Mouse (Mus musculus) testis, adult 2 months (tissue): ENCODE results near the gene Apoa1. TPM values are rescaled to one million over a fixed set of nuclear protein-coding genes. Genes with fewer than 3 reads are reported as not detected.

Experiments
- H3K27ac ChIP-seq: fragments of 200-500 bp; 2 replicates; pipeline ENCODE4 v1.5.1; 2012; ENCODE audit warnings: low read depth, low read length; ENCODE audit not compliant: control insufficient read depth, insufficient read depth
- H3K27me3 ChIP-seq: fragments of 200-500 bp; 2 replicates; pipeline ENCODE4 v1.6.1; 2012; ENCODE audit warnings: mild to moderate bottlenecking, low read length, moderate library complexity; ENCODE audit not compliant: control insufficient read depth, insufficient read depth
- H3K36me3 ChIP-seq: fragments of 200-500 bp; 2 replicates; pipeline ENCODE4 v1.6.1; 2012; ENCODE audit warnings: mild to moderate bottlenecking, low read length; ENCODE audit not compliant: control insufficient read depth, insufficient read depth
- H3K4me1 ChIP-seq: fragments of 200-500 bp; 2 replicates; pipeline ENCODE4 v1.6.1; 2012; ENCODE audit warnings: low read length; ENCODE audit not compliant: control insufficient read depth, insufficient read depth
- H3K4me3 ChIP-seq: fragments of 200-500 bp; 2 replicates; pipeline ENCODE4 v1.5.1; 2012; ENCODE audit warnings: low read depth, mild to moderate bottlenecking, low read length, moderate library complexity, mixed read lengths; ENCODE audit not compliant: control insufficient read depth
- CTCF ChIP-seq: fragments of 200-500 bp; IDR thresholded peaks from 2 replicates; pipeline ENCODE4 v1.5.1; 2012; ENCODE audit warnings: low read depth, mild to moderate bottlenecking, inconsistent platforms, low read length, moderate library complexity; ENCODE audit not compliant: control insufficient read depth, insufficient read depth, insufficient replicate concordance
- POLR2A ChIP-seq: fragments of 200-500 bp; IDR thresholded peaks from 2 replicates; pipeline ENCODE4 v1.6.1; 2012; ENCODE audit warnings: low read depth, mild to moderate bottlenecking, inconsistent platforms, low read length, moderate library complexity; ENCODE audit not compliant: control insufficient read depth
- polyA plus RNA-seq: library from polyadenylated mRNA; depleted of rRNA; stranded (reverse); fragments of >200 nt; gene quantifications from 2 replicates; pipeline ENCODE4 v1.2.3, GENCODE M21; 2012

The Apoa1 gene
- polyA plus RNA-seq, 1 experiment, result 0.37 TPM

- H3K4me1 ChIP-seq, result peaks cover 11% of the 10 kb centered on the region; the same call in 1 of the 2 replicates
- no peak overlapping the region for H3K27ac ChIP-seq
- TF ChIP-seq CTCF (peak; percentile 48; the same call in 1 of the 2 replicates), POLR2A (no peak)
- no peaks in the 10 kb centered on the region for H3K36me3 ChIP-seq
- H3K4me3 ChIP-seq, result peak overlapping the region; percentile 32
- no peaks in the 10 kb centered on the region for H3K27me3 ChIP-seq
Observed at GRCm38 (mm10) chr9:46229573-46230449, 1.4 kb downstream of the Apoa1 start.

- Histone ChIP-seq H3K4me1 (peaks cover 11% of the 10 kb centered on the region; the same call in 1 of the 2 replicates), H3K27ac (no peak overlapping the region), H3K36me3 (no peaks in the 10 kb centered on the region), H3K27me3 (no peaks in the 10 kb centered on the region), H3K4me3 (peak overlapping the region; percentile 32)
- no peak for TF ChIP-seq CTCF
- no peak for TF ChIP-seq POLR2A
Observed at GRCm38 (mm10) chr9:46230450-46230975, 2.1 kb downstream of the Apoa1 start.

- Histone ChIP-seq H3K36me3 (no peaks in the 10 kb centered on the region), H3K4me1 (peaks cover 5% of the 10 kb centered on the region; the same call in 1 of the 2 replicates), H3K27me3 (no peaks in the 10 kb centered on the region), H3K4me3 (no peak overlapping the region), H3K27ac (no peak overlapping the region)
- TF ChIP-seq POLR2A (no peak), CTCF (no peak)
Observed at GRCm38 (mm10) chr9:46235196-46235595, 6.8 kb downstream of the Apoa1 start.

GRCm38 (mm10) chr9:46235596-46235648, 7.0 kb downstream of the Apoa1 start, which contains the start of gene Apoc3:
Gene Apoc3 (minus strand): TSS chr9:46235636.
- H3K4me1 ChIP-seq, result peaks cover 3% of the 10 kb centered on the region; the same call in 1 of the 2 replicates
- H3K36me3 ChIP-seq, result no peaks in the 10 kb centered on the region
- no peak within 1 kb of the TSS for H3K27ac ChIP-seq
- no peak within 1 kb of the TSS for H3K4me3 ChIP-seq
- H3K27me3 ChIP-seq, result no peaks in the 10 kb centered on the region
- TF ChIP-seq POLR2A (no peak), CTCF (no peak)

GRCm38 (mm10) chr9:46235649-46236048, 7.3 kb downstream of the Apoa1 start:
- Histone ChIP-seq H3K36me3 (no peaks in the 10 kb centered on the region), H3K4me1 (peaks cover under 1% of the 10 kb centered on the region; the same call in 1 of the 2 replicates), H3K27me3 (no peaks in the 10 kb centered on the region), H3K4me3 (no peak overlapping the region), H3K27ac (no peak overlapping the region)
- TF ChIP-seq CTCF (no peak), POLR2A (no peak)

- TF ChIP-seq CTCF, result no peak
- no peak for TF ChIP-seq POLR2A
- H3K36me3 ChIP-seq, result no peaks in the 10 kb centered on the region
- H3K27ac ChIP-seq, result no peak overlapping the region
- H3K27me3 ChIP-seq, result no peaks in the 10 kb centered on the region
- no peak overlapping the region for H3K4me3 ChIP-seq
- H3K4me1 ChIP-seq, result no peaks in the 10 kb centered on the region
Observed at GRCm38 (mm10) chr9:46238850-46239249, 10.5 kb downstream of the Apoa1 start.

- H3K27me3 ChIP-seq, result no peaks in the 10 kb centered on the region
- no peaks in the 10 kb centered on the region for H3K4me1 ChIP-seq
- TF ChIP-seq CTCF (no peak), POLR2A (no peak)
- no peak within 1 kb of the TSS for H3K4me3 ChIP-seq
- H3K27ac ChIP-seq, result no peak within 1 kb of the TSS
- no peaks in the 10 kb centered on the region for H3K36me3 ChIP-seq
Observed at GRCm38 (mm10) chr9:46240526-46241153, 12.3 kb downstream of the Apoa1 start, which contains the start of gene Apoa4. Gene Apoa4 (plus strand): TSS chr9:46240696.
